Mouse (Mus musculus): ENCODE data around the gene Ccdc78. TPM values are rescaled to one million over a fixed set of nuclear protein-coding genes. Genes with fewer than 3 reads are reported as not detected.

Ccdc78 gene
- polyA plus RNA-seq, 1 experiment from 2014 or later: 0.14 TPM

- Histone ChIP-seq H3K4me1 (ENCODE audit: control insufficient read depth, insufficient read depth, low read length) (peaks cover 55% of the 10 kb centered on the region), H3K27me3 (replicated peaks; ENCODE audit: control insufficient read depth, insufficient read depth, low read length) (no peaks in the 10 kb centered on the region), H3K4me3 (ENCODE audit: low read depth, low read length) (peak overlapping the region; percentile 86), H3K27ac (ENCODE audit: low read depth, low read length) (peak overlapping the region; percentile 82), H3K36me3 (ENCODE audit: control insufficient read depth, insufficient read depth, low read length) (peaks cover 42% of the 10 kb centered on the region), H3K9ac (ENCODE audit: low read length) (peak overlapping the region; percentile 89), H3K9me3 (replicated peaks; ENCODE audit: control insufficient read depth, low read length) (no peaks in the 10 kb centered on the region), H3K4me2 (ENCODE audit: low read length) (peak overlapping the region; percentile 80)
- ATAC-seq: peak; percentile 93
- peak; percentile 99 for DNase-seq (ENCODE audit: low spot score)
- under 1% methylated on average over 76 of the region's 77 CpGs for WGBS
Observed at GRCm38 (mm10) chr17:25832436-25833290, 46.3 kb downstream of the Ccdc78 start.

GRCm38 (mm10) chr17:25833291-25833663 lies 46.9 kb downstream of the Ccdc78 start, which contains the start of gene Stub1:
TSS of gene Stub1 (minus strand) at chr17:25833404.
- Histone ChIP-seq H3K4me3 (ENCODE audit: low read depth, low read length) (peak within 1 kb of the TSS; percentile 86), H3K27ac (ENCODE audit: low read depth, low read length) (peak within 1 kb of the TSS; percentile 82), H3K9ac (ENCODE audit: low read length) (peak within 1 kb of the TSS; percentile 89), H3K4me1 (ENCODE audit: control insufficient read depth, insufficient read depth, low read length) (peaks cover 58% of the 10 kb centered on the region), H3K27me3 (replicated peaks; ENCODE audit: control insufficient read depth, insufficient read depth, low read length) (no peaks in the 10 kb centered on the region), H3K9me3 (replicated peaks; ENCODE audit: control insufficient read depth, low read length) (no peaks in the 10 kb centered on the region), H3K4me2 (ENCODE audit: low read length) (peak within 1 kb of the TSS; percentile 80), H3K36me3 (ENCODE audit: control insufficient read depth, insufficient read depth, low read length) (peaks cover 40% of the 10 kb centered on the region)
- peak; percentile 84 for DNase-seq (ENCODE audit: low spot score)
- no peak for ATAC-seq
- WGBS: under 1% methylated on average over 24 of the region's 24 CpGs

DNA sequence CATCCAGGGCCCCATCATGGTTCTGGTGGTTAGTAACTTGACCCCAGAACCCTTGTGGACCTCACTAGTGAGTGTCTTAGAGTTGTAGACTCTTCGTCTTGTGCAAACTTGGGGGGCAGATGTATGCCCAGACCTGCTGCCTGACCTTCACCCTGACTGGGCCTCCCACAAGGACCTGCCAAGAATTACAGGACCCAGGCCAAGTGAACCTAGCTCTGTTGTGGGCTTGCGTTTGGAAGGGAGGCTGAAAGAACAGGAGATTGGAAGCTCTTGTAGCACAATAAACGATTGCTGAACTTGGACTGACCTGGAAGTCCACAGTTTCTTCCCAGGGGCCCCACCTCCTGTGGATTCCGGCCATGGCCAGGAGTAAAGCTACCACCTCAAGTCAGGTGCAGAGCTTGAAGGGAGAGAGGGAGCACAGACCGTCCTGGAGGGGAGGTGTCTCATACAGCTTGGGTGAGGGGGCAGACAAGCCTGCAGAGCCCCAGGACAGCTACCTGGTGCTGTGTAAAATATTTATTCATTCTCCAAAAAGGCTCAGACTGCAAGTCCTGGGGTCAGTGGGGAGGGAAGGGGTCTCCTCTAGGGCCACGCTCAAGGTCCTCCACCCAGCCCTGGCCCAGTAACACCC lies 47.7 kb downstream of the Ccdc78 start:
- Histone ChIP-seq H3K4me2 (ENCODE audit: low read length) (peak overlapping the region; percentile 79), H3K9ac (ENCODE audit: low read length) (peak overlapping the region; percentile 62), H3K36me3 (ENCODE audit: control insufficient read depth, insufficient read depth, low read length) (peaks cover 44% of the 10 kb centered on the region), H3K9me3 (replicated peaks; ENCODE audit: control insufficient read depth, low read length) (no peaks in the 10 kb centered on the region), H3K4me1 (ENCODE audit: control insufficient read depth, insufficient read depth, low read length) (peaks cover 56% of the 10 kb centered on the region), H3K4me3 (ENCODE audit: low read depth, low read length) (peak overlapping the region; percentile 86), H3K27ac (ENCODE audit: low read depth, low read length) (peak overlapping the region; percentile 78; the same call in 1 of the 2 replicates), H3K27me3 (replicated peaks; ENCODE audit: control insufficient read depth, insufficient read depth, low read length) (no peaks in the 10 kb centered on the region)
- 48% methylated on average over 6 of the region's 6 CpGs for WGBS
- ATAC-seq (no peak), DNase-seq (ENCODE audit: low spot score) (no peak)

- Histone ChIP-seq H3K9ac (ENCODE audit: low read length) (peak overlapping the region; percentile 62), H3K9me3 (replicated peaks; ENCODE audit: control insufficient read depth, low read length) (no peaks in the 10 kb centered on the region), H3K36me3 (ENCODE audit: control insufficient read depth, insufficient read depth, low read length) (peaks cover 47% of the 10 kb centered on the region), H3K27ac (ENCODE audit: low read depth, low read length) (no peak overlapping the region), H3K4me2 (ENCODE audit: low read length) (peak overlapping the region; percentile 79), H3K4me1 (ENCODE audit: control insufficient read depth, insufficient read depth, low read length) (peaks cover 53% of the 10 kb centered on the region), H3K4me3 (ENCODE audit: low read depth, low read length) (peak overlapping the region; percentile 86), H3K27me3 (replicated peaks; ENCODE audit: control insufficient read depth, insufficient read depth, low read length) (no peaks in the 10 kb centered on the region)
- ATAC-seq (no peak), DNase-seq (ENCODE audit: low spot score) (no peak)
- WGBS: 87% methylated on average over 12 of the region's 12 CpGs
Observed at GRCm38 (mm10) chr17:25834595-25835222, 48.3 kb downstream of the Ccdc78 start.

GRCm38 (mm10) chr17:25835301-25835700 lies 48.9 kb downstream of the Ccdc78 start:
- H3K27me3 ChIP-seq (replicated peaks; ENCODE audit: control insufficient read depth, insufficient read depth, low read length): no peaks in the 10 kb centered on the region
- H3K4me1 ChIP-seq (ENCODE audit: control insufficient read depth, insufficient read depth, low read length): peaks cover 48% of the 10 kb centered on the region
- H3K9me3 ChIP-seq (replicated peaks; ENCODE audit: control insufficient read depth, low read length): no peaks in the 10 kb centered on the region
- no peak overlapping the region for H3K9ac ChIP-seq (ENCODE audit: low read length)
- H3K36me3 ChIP-seq (ENCODE audit: control insufficient read depth, insufficient read depth, low read length): peaks cover 47% of the 10 kb centered on the region
- WGBS: 94% methylated on average over 7 of the region's 7 CpGs
- no peak overlapping the region for H3K4me3 ChIP-seq (ENCODE audit: low read depth, low read length)
- no peak for ATAC-seq
- H3K4me2 ChIP-seq (ENCODE audit: low read length): no peak overlapping the region
- H3K27ac ChIP-seq (ENCODE audit: low read depth, low read length): no peak overlapping the region
- no peak for DNase-seq (ENCODE audit: low spot score)

GRCm38 (mm10) chr17:25835816-25836215 lies 49.4 kb downstream of the Ccdc78 start:
- H3K4me2 ChIP-seq (ENCODE audit: low read length): peak overlapping the region; percentile 72; the same call in 1 of the 2 replicates
- no peaks in the 10 kb centered on the region for H3K9me3 ChIP-seq (replicated peaks; ENCODE audit: control insufficient read depth, low read length)
- peaks cover 47% of the 10 kb centered on the region for H3K36me3 ChIP-seq (ENCODE audit: control insufficient read depth, insufficient read depth, low read length)
- H3K4me3 ChIP-seq (ENCODE audit: low read depth, low read length): 0 out of 2 replicates have a peak overlapping the region, but pooled peaks have one; percentile 38
- no peak for DNase-seq (ENCODE audit: low spot score)
- H3K4me1 ChIP-seq (ENCODE audit: control insufficient read depth, insufficient read depth, low read length): peaks cover 48% of the 10 kb centered on the region
- no peak for ATAC-seq
- no peaks in the 10 kb centered on the region for H3K27me3 ChIP-seq (replicated peaks; ENCODE audit: control insufficient read depth, insufficient read depth, low read length)
- no peak overlapping the region for H3K27ac ChIP-seq (ENCODE audit: low read depth, low read length)
- H3K9ac ChIP-seq (ENCODE audit: low read length): no peak overlapping the region
- WGBS: 92% methylated on average over 16 of the region's 16 CpGs

DNA sequence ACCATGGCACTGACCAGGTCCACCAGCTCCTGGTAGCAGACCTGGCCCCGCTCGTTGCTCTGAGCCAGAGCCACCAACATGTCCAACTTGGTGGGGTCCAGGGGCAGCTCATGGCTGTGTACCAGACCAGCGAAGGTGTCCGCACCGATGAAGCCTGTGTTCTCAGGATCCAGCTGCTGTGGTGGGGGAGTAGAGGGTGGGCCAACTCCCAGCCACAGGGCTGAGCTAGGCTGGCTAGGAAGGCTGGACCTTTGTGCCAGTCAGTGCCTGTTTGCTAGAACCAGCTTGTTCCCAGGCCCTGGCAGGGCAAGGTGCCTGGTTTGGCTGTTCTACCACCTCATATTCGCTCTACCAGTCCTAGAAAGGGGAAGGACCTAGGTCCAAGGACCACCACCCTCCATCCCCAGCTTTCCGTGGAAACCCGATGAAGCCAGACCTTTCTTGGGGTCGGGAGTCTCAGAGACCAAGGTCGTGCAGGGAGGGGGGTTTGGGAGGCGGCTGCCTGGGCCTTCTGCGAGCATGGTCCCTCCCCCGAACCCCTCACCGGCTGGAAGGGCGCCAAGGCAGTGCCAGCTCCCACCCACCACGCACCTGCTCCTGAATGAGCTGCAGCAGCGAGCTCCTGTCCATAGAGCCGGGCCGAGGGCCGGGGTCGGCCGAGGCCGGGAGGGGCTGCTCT lies 50.2 kb downstream of the Ccdc78 start:
- peak overlapping the region; percentile 72 for H3K9ac ChIP-seq (ENCODE audit: low read length)
- peak overlapping the region; percentile 38 for H3K4me3 ChIP-seq (ENCODE audit: low read depth, low read length)
- DNase-seq (ENCODE audit: low spot score): peak; percentile 21
- no peaks in the 10 kb centered on the region for H3K9me3 ChIP-seq (replicated peaks; ENCODE audit: control insufficient read depth, low read length)
- H3K27me3 ChIP-seq (replicated peaks; ENCODE audit: control insufficient read depth, insufficient read depth, low read length): no peaks in the 10 kb centered on the region
- H3K4me1 ChIP-seq (ENCODE audit: control insufficient read depth, insufficient read depth, low read length): peaks cover 44% of the 10 kb centered on the region
- WGBS: 22% methylated on average over 21 of the region's 23 CpGs
- H3K27ac ChIP-seq (ENCODE audit: low read depth, low read length): peak overlapping the region; percentile 67
- H3K4me2 ChIP-seq (ENCODE audit: low read length): peak overlapping the region; percentile 72
- ATAC-seq: no peak
- peaks cover 47% of the 10 kb centered on the region for H3K36me3 ChIP-seq (ENCODE audit: control insufficient read depth, insufficient read depth, low read length)

- no peaks in the 10 kb centered on the region for H3K9me3 ChIP-seq (replicated peaks; ENCODE audit: control insufficient read depth, low read length)
- peak within 1 kb of the TSS; percentile 72 for H3K9ac ChIP-seq (ENCODE audit: low read length)
- H3K4me1 ChIP-seq (ENCODE audit: control insufficient read depth, insufficient read depth, low read length): peaks cover 39% of the 10 kb centered on the region
- WGBS: under 1% methylated on average over 26 of the region's 29 CpGs
- peak within 1 kb of the TSS; percentile 72 for H3K4me2 ChIP-seq (ENCODE audit: low read length)
- ATAC-seq: peak; percentile 27
- peaks cover 49% of the 10 kb centered on the region for H3K36me3 ChIP-seq (ENCODE audit: control insufficient read depth, insufficient read depth, low read length)
- H3K4me3 ChIP-seq (ENCODE audit: low read depth, low read length): peak within 1 kb of the TSS; percentile 38
- no peaks in the 10 kb centered on the region for H3K27me3 ChIP-seq (replicated peaks; ENCODE audit: control insufficient read depth, insufficient read depth, low read length)
- H3K27ac ChIP-seq (ENCODE audit: low read depth, low read length): peak within 1 kb of the TSS; percentile 67
- peak; percentile 84 for DNase-seq (ENCODE audit: low spot score)
Observed at GRCm38 (mm10) chr17:25837076-25837410, 50.7 kb downstream of the Ccdc78 start, which contains the start of gene Rhbdl1. TSS of gene Rhbdl1 (minus strand) at chr17:25837295.
